Mouse (Mus musculus): ENCODE data around the gene Rtl5.

GRCm38 (mm10) chrX:102081076-102081475, 10.0 kb upstream of the Rtl5 start:
- TF ChIP-seq ZC3H11A (IDR thresholded peaks at IDR 0.05; ENCODE audit: borderline replicate concordance, low read depth, low read length), result no peak
- TF ChIP-seq ZNF384 (IDR thresholded peaks at IDR 0.05; ENCODE audit: low read depth, low read length), result no peak
- no peak for TF ChIP-seq CHD2 (IDR thresholded peaks at IDR 0.05; ENCODE audit: low read depth, low read length)

Data from ES-E14 (cell line).